Mouse (Mus musculus): Measurements from ENCODE around the gene Pla2r1.

- TF ChIP-seq MYOD1 (IDR thresholded peaks at IDR 0.05; ENCODE audit: control insufficient read depth in 1 of 3, insufficient read length in 2 of 3, low read depth in 2 of 3): no peak
- TF ChIP-seq POLR2A (IDR thresholded peaks at IDR 0.05; ENCODE audit: insufficient read length, low read depth): no peak
- no peak for TF ChIP-seq REST (IDR thresholded peaks at IDR 0.05; ENCODE audit: insufficient read depth, insufficient read length)
- no peak for TF ChIP-seq SRF (IDR thresholded peaks at IDR 0.05; ENCODE audit: control insufficient read depth, insufficient read length, low read depth)
Observed at GRCm38 (mm10) chr2:60534755-60535154, 18.4 kb downstream of the Pla2r1 start.
